7 mouse cellular contexts compared by ENCODE assay signal in the genomic region with DNA sequence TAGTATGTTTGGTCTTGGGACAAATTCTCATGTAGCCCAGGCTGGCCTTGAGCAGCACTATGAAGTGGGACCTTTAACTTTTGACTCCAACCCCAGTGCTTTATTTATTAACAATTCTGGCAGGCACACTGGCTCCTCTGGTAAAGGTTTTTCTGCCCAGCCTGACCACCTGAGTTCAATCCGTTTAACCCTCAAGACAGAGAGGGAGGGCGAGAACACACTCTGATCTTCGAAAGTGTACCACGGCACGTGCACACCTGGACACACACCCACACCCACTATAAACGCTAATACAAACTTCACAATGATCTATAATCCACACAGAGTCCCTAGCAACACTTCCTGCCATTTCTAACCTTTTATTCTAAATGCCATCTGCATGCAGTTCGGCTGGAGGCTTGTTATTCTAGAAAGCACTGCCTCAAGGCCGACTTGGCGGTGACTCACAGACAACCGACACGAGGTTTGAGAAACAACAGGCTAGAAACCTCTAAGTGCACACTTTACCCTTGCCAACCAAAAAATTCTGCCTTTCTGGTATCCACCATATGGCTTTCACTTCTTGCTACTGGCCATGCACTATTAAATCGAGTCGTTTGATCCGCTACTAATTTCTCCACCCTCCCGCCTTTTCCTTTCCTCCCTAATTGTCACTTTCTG. TPM values are rescaled to one million over a fixed set of nuclear protein-coding genes. Genes with fewer than 3 reads are reported as not detected.
DNase-seq lines count a peak whose midpoint lies in the region; ATAC-seq and TF ChIP-seq lines count a peak whose summit lies in the region.

No protein-coding gene starts in this region.

- ATAC-seq in forebrain, embryonic 11.5 days (replicated peaks; ENCODE audit: low FRiP score), result no peak

- peaks cover 9% of the 10 kb centered on the region; the same call in 1 of the 2 replicates for H3K4me1 ChIP-seq in forebrain, embryonic 11.5 days (replicated peaks; ENCODE audit: control insufficient read depth, insufficient read depth, low read length)
- H3K4me1 ChIP-seq in limb, embryonic 10.5 days, result peaks cover 19% of the 10 kb centered on the region
- H3K4me1 ChIP-seq in olfactory bulb, adult 2 months (ENCODE audit: control insufficient read depth, insufficient read depth, low read length), result peaks cover 2% of the 10 kb centered on the region; the same call in 1 of the 2 replicates

- TF ChIP-seq CTCF in olfactory bulb, adult 2 months (IDR thresholded peaks at IDR 0.05; ENCODE audit: insufficient read depth, low read depth, low read length), result no peak

- H3K9me3 ChIP-seq in forebrain, embryonic 11.5 days (ENCODE audit: control insufficient read depth, low read length), result no peaks in the 10 kb centered on the region
- H3K9me3 ChIP-seq in limb, embryonic 10.5 days (replicated peaks), result no peaks in the 10 kb centered on the region

- 20% methylated on average over 15 of the region's 15 CpGs for WGBS in forebrain, embryonic 11.5 days
- WGBS in limb, embryonic 10.5 days, result 18% methylated on average over 15 of the region's 15 CpGs
- WGBS in olfactory bulb, adult 2 months, result 10% methylated on average over 15 of the region's 15 CpGs

- H3K9ac ChIP-seq in forebrain, embryonic 11.5 days (ENCODE audit: low read length), result peak overlapping the region; percentile 94

- H3K4me3 ChIP-seq in forebrain, embryonic 11.5 days (ENCODE audit: low read depth, low read length), result peak overlapping the region; percentile 84
- H3K4me3 ChIP-seq in limb, embryonic 10.5 days, result peak overlapping the region; percentile 76
- H3K4me3 ChIP-seq in olfactory bulb, adult 2 months (ENCODE audit: insufficient read depth, low read depth, low read length), result peak overlapping the region; percentile 99

- H3K27me3 ChIP-seq in forebrain, embryonic 11.5 days (ENCODE audit: control insufficient read depth, insufficient read depth, low read length), result no peaks in the 10 kb centered on the region
- H3K27me3 ChIP-seq in limb, embryonic 10.5 days (ENCODE audit: low read depth, poor library complexity, severe bottlenecking), result no peaks in the 10 kb centered on the region

- no peak overlapping the region for H3K27ac ChIP-seq in forebrain, embryonic 11.5 days (ENCODE audit: low read depth, low read length)
- peak overlapping the region; percentile 90 for H3K27ac ChIP-seq in limb, embryonic 10.5 days
- no peak overlapping the region for H3K27ac ChIP-seq in olfactory bulb, adult 2 months (ENCODE audit: insufficient read depth, low read depth, low read length)

- peak; percentile 41 for DNase-seq in ovary, adult 18-20 months (ENCODE audit: low spot score)
- no peak for DNase-seq in ovary, postnatal 14 days (ENCODE audit: low spot score)
- DNase-seq in adipocyte (ENCODE audit: low spot score), result peak; percentile 68
- no peak for DNase-seq in forebrain, embryonic 11.5 days (ENCODE audit: low spot score)
- DNase-seq in limb, embryonic 10.5 days (ENCODE audit: low spot score), result no peak
- no peak for DNase-seq in urinary bladder, postnatal 36 days (ENCODE audit: low spot score in 2 of 2)

- H3K4me2 ChIP-seq in forebrain, embryonic 11.5 days (ENCODE audit: low read depth, low read length, severe bottlenecking), result peak overlapping the region; percentile 64

- peaks cover 11% of the 10 kb centered on the region for H3K36me3 ChIP-seq in forebrain, embryonic 11.5 days (ENCODE audit: control insufficient read depth, insufficient read depth, low read length)
- peaks cover 36% of the 10 kb centered on the region for H3K36me3 ChIP-seq in limb, embryonic 10.5 days

- TF ChIP-seq POLR2A in olfactory bulb, adult 2 months (IDR thresholded peaks at IDR 0.05; ENCODE audit: insufficient read depth, low read depth, low read length), result no peak

RNA-seq across cellular contexts. Expression of gene Umps, which starts 0.8 kb away (rescaled TPM):
- polyA plus RNA-seq in forebrain, embryonic 11.5 days (2014; fragmentation: Nextera tagmentation; extraction: Ambion mirVana), result 77.4 and 79.9 TPM in 2 replicates
- polyA plus RNA-seq in limb, embryonic 10.5 days (2016; fragmentation: Nextera tagmentation; extraction: Ambion mirVana), result 107 and 119 TPM in 2 replicates
- not detected in 2 replicates for polyA plus RNA-seq in olfactory bulb, adult 2 months (2012; ENCODE audit: insufficient read depth, insufficient read length, low replicate concordance, missing spikeins)

Comparison
In these comparisons a context has a peak if more than half of its experiments do, and no peak if none do; other contexts are left out.
1. DNase-seq: peak in ovary, adult 18-20 months (single experiment) and adipocyte (single experiment); none in ovary, postnatal 14 days (single experiment), forebrain, embryonic 11.5 days (single experiment), limb, embryonic 10.5 days (single experiment) and urinary bladder, postnatal 36 days (0 of 2).
2. RNA of gene Umps, which starts 0.8 kb away (polyA plus RNA-seq): 107 to 119 TPM in limb, embryonic 10.5 days and 77.4 to 79.9 TPM in forebrain, embryonic 11.5 days; not detected in olfactory bulb, adult 2 months; every median in the first group is over 10 times any median in the second.
3. Peak in every context shown above with its lines, with median percentiles within 50 percentile points of each other: H3K4me3 ChIP-seq.